Mouse (Mus musculus) C2C12 (cell line): ENCODE measurements around the gene Akap5.

ENCODE experiments used
- CEBPB ChIP-seq: IDR thresholded peaks from one replicate; pipeline ENCODE4 v1.6.1; 2011; ENCODE audit warnings: low read depth, mild to moderate bottlenecking, control low read depth, moderate library complexity
- CTCF ChIP-seq: IDR thresholded peaks from one replicate; pipeline ENCODE4 v1.5.1; 2011; ENCODE audit not compliant: control insufficient read depth, insufficient read depth, insufficient read length
- FOSL1 ChIP-seq: IDR thresholded peaks from one replicate; pipeline ENCODE4 v1.8.0; 2011; ENCODE audit warnings: mild to moderate bottlenecking, low read length; ENCODE audit not compliant: poor library complexity, insufficient read depth, severe bottlenecking
- MYOG ChIP-seq: IDR thresholded peaks from one replicate; pipeline ENCODE4 v1.6.1; 2011; ENCODE audit not compliant: control insufficient read depth, insufficient read length; ENCODE audit errors: extremely low read depth
- USF1 ChIP-seq: IDR thresholded peaks from one replicate; pipeline ENCODE4 v1.6.1; 2011; ENCODE audit warnings: low read depth, mild to moderate bottlenecking, control low read depth, moderate library complexity

DNA sequence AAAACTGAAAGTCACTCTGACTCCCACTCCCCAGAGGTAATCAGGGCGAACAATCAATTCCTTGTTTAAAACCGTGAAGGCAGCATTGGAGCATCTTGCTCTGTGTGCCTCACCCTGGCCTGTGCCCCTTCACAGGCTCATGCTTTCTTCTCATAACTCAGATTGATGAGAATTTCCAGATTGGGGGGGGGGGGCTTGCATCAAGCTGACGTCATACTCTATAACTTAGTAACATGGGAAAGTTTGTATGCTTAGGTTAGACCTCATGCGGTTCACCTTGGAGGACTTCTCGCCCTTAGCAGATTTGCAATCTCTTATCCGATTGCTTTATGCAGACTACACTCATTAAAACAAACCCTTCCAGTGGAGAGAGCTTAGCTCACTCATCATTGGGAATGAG is 49.3 kb downstream of the Akap5 start:
- no peak for TF ChIP-seq CTCF
- no peak for TF ChIP-seq FOSL1
- TF ChIP-seq USF1: no peak
- TF ChIP-seq CEBPB: no peak
- TF ChIP-seq MYOG: no peak
